Mouse (Mus musculus): ENCODE results near the gene Arhgap8. TPM values are rescaled to one million over a fixed set of nuclear protein-coding genes. Genes with fewer than 3 reads are reported as not detected.
"Not testable (repeated sequence)": the region's sequence is repeated elsewhere in the genome, so short reads cannot be mapped to it uniquely, and the experiment has no call there.

Gene Arhgap8
- polyA plus RNA-seq, 2 experiments from 2014 or later: not detected

DNA sequence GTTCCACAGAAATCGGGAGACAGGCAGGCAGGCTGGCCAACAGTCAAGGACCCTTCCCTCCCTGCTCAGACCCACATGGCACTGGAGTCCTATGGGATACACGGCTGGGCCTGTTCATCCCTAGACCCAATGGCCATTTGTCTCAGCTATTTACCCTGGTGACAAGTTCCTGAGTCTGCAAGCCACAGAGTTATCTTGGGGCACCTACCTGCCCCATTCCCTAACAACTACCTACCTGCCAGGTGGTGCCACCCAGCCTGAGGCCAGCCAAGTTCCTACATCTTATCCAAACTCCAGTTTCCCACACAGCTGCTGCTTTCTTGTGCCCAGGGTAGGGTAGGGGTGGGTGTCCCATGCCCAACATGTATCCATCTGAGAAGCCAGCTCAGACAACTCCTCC, 21.7 kb upstream of the Arhgap8 start:
- ATAC-seq: no peak

DNA sequence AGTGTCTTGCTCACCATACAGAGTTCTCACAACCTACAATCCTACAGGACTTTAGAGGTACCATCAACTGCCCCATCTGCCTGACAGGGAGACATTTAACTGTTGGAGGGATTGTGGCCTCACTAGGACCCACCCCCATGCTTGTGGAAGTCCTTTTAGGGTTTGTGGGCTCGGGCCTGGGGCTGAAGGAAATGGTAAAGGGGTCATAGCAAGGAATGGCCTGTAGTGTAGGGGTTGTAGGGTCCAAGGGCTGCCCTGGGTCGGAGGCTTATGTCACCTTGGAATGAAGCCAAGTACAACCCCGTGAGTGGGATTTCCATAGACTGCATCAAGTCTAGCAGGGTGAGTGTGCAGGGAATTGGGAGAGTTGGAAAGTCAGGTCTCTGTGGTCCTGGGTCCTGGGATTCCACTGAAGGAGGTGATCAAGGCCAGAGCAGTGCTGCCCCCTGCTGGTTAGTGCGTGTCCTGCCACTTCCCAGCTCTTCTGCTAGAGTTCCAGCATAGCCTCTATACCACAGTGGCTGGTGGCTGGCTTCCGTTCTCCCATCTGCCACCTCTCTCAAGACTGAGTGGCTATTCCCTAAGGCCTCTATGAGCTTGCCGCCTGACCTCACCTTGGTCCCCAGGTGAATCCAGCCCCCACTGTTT, 19.6 kb upstream of the Arhgap8 start:
- no peak for ATAC-seq

DNA sequence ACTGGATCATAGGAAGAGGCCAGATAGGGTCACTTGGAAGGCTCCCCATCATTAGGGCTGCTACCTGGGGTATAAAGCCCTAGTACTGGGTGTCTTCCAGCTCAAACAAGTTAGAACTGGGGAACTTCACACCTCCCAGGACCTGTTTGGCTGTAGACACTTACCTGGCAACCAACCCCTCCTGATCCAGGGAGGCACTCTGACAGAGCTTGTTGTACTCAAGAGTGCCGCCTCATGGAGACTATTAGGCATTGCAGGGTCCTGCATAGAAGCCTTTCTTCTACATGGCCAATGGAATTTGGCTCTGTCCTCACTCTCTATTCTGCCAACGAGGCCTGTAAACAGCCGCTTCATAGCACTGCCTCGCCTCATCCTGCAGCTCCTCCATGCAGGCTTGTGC, 17.9 kb upstream of the Arhgap8 start:
- ATAC-seq: no peak

DNA sequence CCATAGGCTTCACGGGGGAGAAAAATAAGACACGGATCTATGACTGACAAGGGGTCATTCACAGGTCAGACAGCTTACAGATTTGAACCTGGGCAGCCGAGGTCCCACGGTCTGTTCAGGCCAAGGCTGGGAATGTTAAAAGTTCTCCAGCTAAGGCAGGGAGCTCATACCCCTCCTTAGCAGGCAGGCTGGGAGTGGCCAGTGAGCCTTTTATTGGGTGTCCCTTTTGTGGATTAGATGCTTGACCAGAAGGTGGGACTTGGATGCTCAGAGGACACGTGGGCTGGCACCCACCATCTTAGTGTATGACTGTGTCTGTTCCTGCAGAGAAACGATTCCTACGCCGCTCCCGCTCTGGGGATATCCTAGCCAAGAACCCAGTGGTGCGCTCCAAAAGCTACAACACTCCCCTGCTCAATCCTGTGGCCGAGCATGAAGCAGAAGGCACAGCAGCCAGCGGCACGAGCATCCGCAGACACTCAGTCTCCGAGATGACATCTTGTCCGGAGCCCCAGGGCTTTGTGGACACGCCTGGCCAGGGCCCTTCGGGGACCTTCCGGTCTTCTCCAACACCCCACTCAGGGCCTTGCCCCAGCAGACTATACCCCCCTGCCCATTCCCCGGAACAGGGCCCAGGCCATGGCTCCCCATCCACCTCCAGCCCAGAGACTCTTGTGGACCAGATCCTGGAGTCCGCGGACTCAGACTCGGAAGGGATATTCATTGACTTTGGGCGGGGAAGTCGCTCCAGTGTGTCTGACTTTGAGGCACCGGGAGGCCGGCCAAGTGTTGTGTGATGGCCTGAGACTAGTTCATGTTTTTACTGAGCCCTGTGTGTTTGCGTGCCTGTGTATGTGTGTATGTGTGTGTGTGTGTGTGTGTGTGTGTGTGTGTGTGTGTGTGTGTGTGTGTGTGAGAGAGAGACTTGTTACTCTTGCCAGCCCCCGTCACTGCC, 17.2 kb upstream of the Arhgap8 start:
- no peak for ATAC-seq

DNA sequence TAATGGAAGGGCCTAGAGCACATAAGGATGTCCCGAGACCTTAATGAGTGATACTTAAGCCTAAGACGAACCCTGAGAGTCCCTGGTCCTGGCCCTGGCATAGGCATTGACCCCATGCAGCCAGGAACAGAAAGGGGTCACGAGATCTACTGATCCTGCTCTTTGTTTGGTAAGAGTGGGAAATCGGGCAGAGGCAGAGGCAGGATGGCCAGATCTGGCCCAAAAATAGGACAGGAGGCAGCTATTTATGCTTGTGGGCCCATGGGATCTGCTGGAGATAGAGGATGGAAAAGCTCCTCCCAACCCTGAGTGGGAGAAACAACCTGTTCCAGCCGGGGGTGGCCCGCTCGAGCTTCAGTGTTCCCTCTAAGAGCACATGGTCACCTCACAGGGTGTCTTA, 15.9 kb upstream of the Arhgap8 start:
- no peak for ATAC-seq

DNA sequence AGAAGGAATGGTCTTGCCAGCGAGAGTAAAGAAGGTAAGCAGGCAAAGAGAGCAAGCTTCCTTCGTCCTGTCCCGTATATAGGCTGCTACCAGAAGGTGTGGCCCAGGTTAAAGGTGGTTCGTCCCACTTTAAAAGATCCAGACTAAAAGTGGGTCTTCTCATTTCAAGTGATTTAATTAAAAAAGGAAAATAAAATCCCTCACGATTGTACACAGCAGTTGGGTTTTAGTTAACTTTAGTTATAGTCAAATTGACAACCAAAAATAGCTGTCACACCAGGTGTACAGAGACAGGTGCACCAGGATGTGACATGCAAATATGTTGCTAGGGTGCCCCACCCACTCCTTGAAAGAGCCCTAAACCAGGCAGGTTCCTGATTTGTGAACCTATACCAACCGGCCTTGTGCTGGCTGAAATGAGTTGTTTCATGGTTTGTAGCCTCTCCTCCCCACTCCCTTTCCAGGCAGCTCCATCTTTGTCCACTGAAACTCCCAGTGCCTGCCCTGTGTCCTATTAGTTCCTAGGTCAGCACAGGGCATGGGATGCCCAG, 14.4 kb upstream of the Arhgap8 start:
- no peak for ATAC-seq

DNA sequence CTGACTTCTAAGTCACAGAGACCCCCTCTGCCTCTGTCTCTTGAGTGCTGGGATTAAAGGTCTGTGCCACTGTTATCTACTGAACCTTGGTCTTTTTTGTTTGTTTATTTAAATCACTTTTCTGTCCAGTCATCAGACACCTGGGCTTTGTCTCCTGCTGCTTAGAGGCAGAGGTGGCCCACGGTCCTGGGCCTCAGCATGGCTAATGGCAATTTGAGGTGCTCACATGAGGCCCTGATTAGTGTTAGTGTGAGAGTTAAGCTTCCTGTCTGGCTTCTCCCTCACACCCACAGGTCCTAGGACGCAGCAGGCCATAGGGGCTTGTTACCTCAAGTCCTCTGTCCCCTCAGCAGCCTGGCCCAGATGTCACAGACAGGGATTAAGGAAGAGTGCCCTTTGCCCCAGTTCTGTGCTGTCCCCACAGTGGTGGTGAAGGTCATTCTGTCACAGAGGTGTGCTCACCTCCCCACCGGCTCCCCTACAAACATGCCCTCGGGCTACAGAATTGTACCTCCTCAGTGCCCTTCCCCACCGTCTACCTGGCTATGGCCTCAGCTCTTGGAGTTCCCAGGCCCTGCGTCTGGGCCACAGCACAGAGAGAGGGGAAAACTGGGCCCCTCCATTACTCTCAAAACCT, 12.8 kb upstream of the Arhgap8 start:
- ATAC-seq: no peak

DNA sequence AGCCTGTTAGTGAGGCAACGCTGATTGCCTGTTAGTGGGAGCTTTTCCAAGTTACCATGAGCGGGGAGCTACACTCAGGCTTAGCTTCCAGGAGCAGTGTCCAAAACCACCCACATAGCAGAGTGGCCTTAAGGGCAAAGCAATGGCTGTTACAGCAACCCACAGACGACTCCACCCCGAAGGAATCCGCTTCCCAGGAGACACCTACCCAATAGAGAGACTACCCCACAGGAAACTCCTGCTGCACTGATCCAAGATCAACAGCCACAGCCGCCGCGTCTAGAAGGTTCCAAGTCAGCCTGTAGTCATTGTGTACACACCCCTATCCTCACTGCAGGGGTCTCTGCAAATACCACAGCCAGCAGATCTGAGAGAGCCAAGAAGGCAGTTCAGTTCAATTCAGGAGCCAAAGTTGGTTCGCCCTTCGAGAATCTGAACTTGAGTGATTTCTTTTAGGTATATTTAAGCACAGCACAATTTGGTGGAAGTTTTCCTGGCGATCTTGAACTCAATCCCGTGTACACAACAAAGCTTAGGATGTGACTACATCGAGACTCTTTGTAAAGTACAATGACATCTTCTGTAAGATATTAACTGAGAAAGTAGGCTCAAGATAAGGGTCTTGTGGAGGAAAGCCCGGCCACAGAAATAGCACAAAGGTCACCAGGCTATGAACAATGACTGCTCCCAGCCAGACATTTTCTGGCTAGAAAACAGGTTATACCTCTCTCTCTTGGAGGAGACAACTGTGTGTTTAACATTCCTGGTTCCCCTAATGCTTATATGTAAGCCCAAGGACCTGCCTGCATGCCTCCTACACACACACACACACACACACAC, 7.1 kb upstream of the Arhgap8 start:
- ATAC-seq: no peak

DNA sequence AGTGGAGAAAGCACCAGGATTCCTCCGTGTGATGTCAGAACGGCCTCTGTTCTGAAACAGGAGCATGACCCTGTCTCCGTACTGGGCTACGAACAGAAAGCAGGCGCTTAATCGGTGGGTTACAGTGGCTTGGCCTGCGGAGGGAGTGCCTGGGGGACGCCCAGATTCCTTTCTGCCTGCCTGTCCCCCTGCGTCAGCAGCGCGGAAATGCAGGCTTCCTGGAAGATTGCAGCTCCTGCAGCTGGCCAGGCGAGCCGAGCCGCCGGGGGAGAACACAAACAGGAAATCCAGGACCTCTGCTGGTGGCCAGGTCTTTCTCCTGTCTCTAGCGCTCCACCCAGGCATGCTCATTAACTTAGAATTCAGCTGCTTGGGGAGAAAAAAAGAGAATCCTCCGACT, 5.1 kb upstream of the Arhgap8 start:
- no peak for ATAC-seq

DNA sequence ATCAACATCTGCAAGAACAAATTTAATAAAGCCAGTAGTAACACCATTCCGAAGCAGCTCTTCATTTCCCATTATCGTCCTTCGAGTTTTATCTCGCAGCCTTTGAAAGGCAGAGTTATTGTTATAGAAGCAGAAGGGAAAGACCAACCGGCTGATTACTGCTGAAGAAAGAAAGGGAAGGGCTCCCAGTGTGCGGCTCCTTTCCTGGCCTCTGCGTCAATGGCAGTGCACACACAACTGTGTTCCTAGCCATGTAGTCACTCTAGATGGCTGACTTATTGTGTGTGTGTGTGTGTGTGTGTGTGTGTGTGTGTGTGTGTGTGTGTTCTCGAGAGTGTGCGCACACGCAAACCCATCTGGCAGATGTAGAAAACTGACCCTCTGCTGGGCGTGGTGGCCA, 4.7 kb upstream of the Arhgap8 start:
- ATAC-seq: no peak

DNA sequence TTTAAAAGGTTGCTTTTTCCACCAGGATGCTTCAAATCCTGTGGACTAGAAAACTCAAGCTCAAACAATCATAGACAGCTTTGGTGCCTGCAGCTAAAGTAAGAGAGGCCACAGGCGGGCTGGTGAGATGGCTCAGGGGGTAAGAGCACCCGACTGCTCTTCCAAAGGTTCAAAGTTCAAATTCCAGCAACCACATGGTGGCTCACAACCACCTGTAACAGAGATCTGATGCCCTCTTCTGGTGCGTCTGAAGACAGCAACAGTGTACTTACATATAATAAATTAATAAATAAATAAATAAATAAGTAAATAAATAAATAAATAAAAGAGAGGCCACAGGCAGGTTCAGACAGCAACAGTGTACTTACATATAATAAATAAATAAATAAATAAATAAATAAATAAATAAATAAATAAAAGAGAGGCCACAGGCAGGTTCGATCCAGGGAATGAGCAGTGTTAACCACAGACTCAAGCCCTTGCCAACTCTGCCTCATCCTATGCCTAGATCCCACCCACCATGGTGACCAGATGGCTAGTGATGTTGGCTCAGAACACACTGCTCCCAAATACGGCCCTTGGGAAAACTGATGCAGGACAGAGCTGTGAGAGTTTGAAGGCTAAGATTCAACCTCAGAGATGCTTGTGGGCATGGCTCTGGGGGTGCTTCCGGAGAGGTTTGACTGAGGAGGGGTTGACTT, 2.1 kb upstream of the Arhgap8 start:
- ATAC-seq: not testable (repeated sequence)

DNA sequence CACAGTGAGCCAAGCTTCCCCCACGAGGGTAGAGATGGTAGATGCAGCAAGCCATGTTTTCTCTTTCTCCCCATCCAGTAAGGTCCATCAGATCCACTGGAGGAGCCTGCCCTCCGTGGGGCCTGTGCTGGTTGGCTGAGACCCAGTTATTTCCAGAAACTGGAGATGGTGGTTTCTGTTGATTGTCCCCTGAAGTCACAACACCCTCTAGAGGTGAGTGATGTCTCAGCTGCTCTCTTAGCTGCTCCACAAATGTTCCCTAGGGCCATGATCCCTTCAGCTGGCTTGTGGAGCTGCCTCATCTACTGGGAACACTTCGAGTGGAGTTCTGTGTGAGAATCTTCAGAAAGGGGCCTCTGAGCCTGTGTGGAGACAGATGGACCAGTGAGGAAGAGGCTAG, 1.1 kb upstream of the Arhgap8 start:
- ATAC-seq: no peak

DNA sequence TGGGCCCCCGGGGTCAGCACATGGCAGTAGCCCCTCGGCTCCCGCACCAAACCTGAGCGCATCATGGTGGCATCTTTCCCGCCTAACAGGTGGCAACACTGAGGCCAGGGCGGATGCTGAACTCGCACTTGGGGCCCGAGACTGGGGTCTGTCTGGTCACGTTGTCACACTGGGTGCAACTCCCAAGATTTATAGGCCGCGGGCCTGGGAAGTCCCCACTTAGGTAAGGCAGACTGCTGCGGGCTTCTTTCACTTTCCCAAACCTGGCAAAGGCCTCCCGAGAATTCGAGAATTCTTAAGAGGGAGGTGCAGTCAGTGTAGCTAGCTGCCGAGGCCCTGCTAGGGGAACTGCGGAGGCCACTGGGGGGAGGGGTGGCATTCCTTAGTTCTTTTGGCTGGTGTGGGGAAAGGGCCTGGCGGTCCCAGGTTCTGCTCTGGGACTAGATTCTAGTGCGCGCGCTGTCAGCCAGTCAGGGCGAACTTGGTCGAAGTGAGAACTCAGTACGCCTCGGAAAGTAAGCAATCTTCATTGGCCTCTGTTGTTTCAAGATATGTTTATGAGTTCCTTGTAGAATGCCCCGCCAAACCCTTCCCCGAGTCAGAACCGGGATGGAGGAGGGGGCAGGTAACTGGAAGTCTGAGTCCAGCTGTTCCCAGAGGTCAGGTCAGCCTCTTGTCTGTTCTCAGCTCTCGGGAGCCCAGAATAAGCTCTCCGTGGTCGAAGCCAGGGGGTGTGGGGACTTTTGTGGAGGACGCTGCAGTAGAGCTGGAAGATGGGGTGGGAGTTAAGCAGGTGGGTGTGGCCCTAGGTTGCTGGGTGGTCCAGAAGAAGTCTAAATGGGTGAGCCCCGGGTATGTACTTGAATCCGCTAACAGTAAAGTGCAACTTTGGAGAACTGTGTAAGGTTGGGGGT, 696 bp downstream of the Arhgap8 start:
- ATAC-seq: no peak

DNA sequence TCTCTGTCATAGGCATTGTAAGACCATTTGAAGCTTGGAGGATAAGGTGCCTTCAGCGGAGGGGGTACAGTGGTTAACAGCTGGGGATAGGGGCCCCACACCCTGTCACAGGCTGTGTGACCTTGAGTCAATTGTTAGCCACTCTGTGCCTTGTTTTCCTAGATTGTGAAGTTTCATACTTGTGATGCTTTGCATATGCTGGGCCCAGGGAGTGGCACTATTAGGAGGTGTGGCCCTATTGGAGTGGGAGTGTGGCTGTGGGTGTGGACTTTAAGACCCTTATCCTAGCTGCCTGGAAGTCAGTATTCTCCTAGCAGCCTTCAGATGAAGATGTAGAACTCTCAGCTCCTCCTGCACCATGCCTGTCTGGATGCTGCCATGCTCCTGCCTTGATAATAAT, 3.8 kb downstream of the Arhgap8 start:
- ATAC-seq: not testable (repeated sequence)

DNA sequence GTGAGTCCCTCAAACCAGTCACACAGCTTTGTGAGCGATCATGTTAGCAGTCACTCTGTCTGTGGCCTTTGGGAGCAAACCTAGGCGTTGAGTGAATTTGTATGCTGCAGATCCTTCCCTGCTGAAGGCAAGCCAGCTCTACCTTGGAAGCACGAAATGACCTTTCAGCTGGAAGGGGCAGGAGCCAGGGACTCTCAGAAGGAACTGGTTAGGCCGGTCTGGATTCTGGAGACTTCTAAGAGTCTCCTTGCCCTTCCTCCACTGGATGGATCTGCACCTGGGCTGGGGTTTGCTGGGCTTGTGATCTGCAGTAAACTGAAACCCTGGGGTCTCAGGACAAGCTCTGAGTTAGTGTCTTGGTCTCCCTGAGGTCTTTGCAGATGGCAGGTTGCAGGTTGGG, 4.3 kb downstream of the Arhgap8 start:
- ATAC-seq: no peak

DNA sequence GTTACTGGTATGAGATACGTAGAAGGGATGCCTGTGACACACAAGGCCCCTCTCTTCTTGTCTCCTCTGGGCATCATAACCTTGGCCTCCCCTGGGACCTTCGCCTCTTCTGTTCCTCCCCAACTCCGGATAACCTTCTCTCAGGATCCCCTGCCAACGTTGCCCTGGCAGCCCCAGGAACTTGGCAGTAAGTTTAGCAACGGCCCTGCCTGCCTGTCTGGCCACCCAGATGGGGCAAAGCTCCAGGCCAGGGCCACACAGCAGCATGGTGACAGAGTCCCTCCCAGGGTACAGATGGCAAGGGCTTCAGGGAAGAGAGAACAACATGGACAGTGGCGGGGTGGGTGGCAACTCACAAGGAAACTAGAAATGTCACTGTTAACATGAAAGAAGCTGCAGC, 9.8 kb downstream of the Arhgap8 start:
- ATAC-seq: no peak

DNA sequence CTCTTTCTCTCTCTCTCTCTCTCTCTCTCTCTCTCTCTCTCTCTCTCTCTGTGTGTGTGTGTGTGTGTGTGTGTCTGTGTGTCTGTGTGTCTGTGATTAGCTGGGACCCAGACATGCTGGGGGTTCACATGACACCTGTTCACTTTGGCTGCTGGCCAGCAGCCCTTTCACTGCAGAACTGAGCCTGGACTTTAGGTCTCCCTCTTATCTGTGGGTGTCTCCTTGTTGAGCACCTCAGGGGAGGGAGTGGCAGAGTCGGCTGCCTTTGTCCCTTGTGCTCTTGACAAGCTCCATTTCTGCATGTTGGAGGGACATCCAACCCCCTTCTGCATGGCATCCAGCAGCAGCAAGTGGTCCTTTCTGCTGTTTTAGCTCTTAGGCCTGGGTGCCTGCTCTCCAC, 11.0 kb downstream of the Arhgap8 start:
- no peak for ATAC-seq

DNA sequence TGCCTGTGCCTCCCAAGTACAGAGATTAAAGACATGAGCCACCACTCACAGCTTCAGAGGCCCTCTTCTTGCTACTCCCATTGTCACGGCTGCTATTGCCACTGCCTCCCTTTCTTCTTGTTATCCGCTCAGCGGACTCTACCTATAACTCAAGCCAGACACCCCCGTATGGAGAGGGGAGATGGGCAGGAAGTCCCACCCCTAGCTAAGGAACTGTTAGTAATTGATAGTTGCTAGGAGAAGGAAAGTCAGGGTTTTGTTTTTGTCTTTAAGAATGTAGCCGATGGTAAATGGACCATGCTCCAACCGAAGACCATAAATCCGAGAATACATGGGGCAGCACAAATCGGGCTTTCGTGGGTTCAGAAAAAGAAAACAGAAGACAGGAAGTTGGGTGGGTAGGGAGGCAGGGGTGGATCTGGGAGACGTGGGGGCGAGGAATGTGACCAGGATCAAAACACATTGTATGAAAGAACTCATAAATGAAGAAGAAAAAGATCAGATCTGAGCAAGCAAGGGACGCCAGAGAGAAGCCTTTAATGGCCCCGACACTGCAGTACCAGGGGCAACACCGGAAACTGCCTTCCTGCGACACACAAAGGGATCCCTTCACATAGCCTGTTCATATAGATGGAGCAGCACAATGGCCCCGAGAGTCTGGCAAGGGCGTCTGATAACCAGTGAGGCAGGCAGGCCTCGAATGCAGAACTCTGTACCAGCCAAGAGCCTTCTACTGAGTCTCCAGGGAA, 12.0 kb downstream of the Arhgap8 start:
- no peak for ATAC-seq

DNA sequence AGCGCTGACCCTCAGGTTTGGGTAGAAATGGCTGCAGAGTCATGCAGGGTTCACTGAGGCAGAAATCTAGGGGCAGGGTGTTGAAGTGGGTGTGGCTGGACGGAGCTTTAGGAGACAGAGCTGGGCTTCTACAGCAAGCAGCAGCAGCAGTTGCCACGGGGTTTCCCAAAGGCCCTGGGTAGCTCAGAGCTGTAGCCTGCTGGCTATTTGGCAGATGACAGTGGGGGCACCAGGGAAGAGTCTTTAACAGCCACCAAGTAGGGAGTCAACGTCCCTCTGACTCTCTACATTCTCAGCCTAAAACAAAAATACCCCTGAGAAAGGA, 12.5 kb downstream of the Arhgap8 start:
- ATAC-seq: no peak

Measured in activated CD4-positive, CD25-positive, alpha-beta regulatory T cell, adult 4 months (primary cell).